Mouse (Mus musculus) MEL (cell line): Measurements from ENCODE around the gene Hnrnpll.
A peak's percentile ranks its signal among the peaks of the same experiment; 100 is the strongest.

Source experiments
- CTCF ChIP-seq, 3 experiments: IDR thresholded peaks in 2 of 3; conservative IDR thresholded peaks in 1 of 3; 2 replicates each; pipeline ENCODE4 v1.5.1; 2011 to 2012; ENCODE audit warnings: low read length in 3 of 3, low read depth in 2 of 3, mild to moderate bottlenecking in 2 of 3, improper control_type of control experiment in 1 of 3, inconsistent platforms in 1 of 3, mixed read lengths in 1 of 3, moderate library complexity in 1 of 3; ENCODE audit not compliant: control insufficient read depth in 1 of 3, insufficient read depth in 1 of 3, poor library complexity in 1 of 3, severe bottlenecking in 1 of 3
- GABPA ChIP-seq: IDR thresholded peaks from 2 replicates; pipeline ENCODE4 v1.6.1; 2012; ENCODE audit warnings: low read depth, mild to moderate bottlenecking, inconsistent platforms, low read length, improper control_type of control experiment, moderate library complexity
- JUND ChIP-seq: IDR thresholded peaks from 2 replicates; pipeline ENCODE4 v1.6.1; 2011; ENCODE audit warnings: low read depth, mild to moderate bottlenecking, improper control_type of control experiment, low read length
- POLR2A ChIP-seq, 2 experiments: IDR thresholded peaks; 2 replicates each; pipeline ENCODE4 v1.6.1; 2011 to 2012; ENCODE audit warnings: low read length in 2 of 2, mild to moderate bottlenecking in 2 of 2, control low read depth in 1 of 2, improper control_type of control experiment in 1 of 2, low read depth in 1 of 2, moderate library complexity in 1 of 2; ENCODE audit not compliant: control insufficient read depth in 1 of 2, insufficient read depth in 1 of 2, poor library complexity in 1 of 2
- TBP ChIP-seq: IDR thresholded peaks from 2 replicates; pipeline ENCODE4 v1.8.0; 2011; ENCODE audit warnings: low read depth, low read length, improper control_type of control experiment

- peak; percentile 76 to 99 (median 98) for TF ChIP-seq CTCF (IDR thresholded peaks at IDR 0.05 in 2 of 3, conservative IDR thresholded peaks at IDR 0.05 in 1 of 3; ENCODE audit: control insufficient read depth in 1 of 3, insufficient read depth in 1 of 3, low read depth in 2 of 3, low read length in 3 of 3, poor library complexity in 1 of 3, severe bottlenecking in 1 of 3)
- TF ChIP-seq JUND, result no peak
- TF ChIP-seq GABPA, result no peak
- no peak for TF ChIP-seq TBP
- TF ChIP-seq POLR2A (IDR thresholded peaks at IDR 0.05; ENCODE audit: control insufficient read depth in 1 of 2, insufficient read depth in 1 of 2, low read depth in 1 of 2, low read length in 2 of 2, poor library complexity in 1 of 2), result no peak
Measured at GRCm38 (mm10) chr17:80017389-80017788, 44.7 kb downstream of the Hnrnpll start.
